Mouse (Mus musculus) ES-E14 (cell line): ENCODE data around the gene Stim2. TPM values are rescaled to one million over a fixed set of nuclear protein-coding genes. Genes with fewer than 3 reads are reported as not detected.

Experiments
- DNase-seq: peaks from one replicate; pipeline ENCODE4 v3.0.0-alpha.2; 2013; ENCODE audit warnings: low read depth, low spot score
- H3K27ac ChIP-seq: 2 replicates; pipeline ENCODE4 v1.5.1; 2012; ENCODE audit warnings: low read depth, mild to moderate bottlenecking, low read length, moderate library complexity, mixed read lengths; ENCODE audit not compliant: poor library complexity, insufficient read depth, severe bottlenecking
- H3K36me3 ChIP-seq: 2 replicates; pipeline ENCODE4 v1.6.1; 2012; ENCODE audit warnings: mild to moderate bottlenecking, low read length, moderate library complexity, mixed read lengths; ENCODE audit not compliant: control insufficient read depth, poor library complexity, insufficient read depth, severe bottlenecking
- H3K4me1 ChIP-seq, 2 experiments: fragments of 150-350 bp in 1 of 2; sonication (generic) in 1 of 2; 2 replicates each; pipeline ENCODE4 v1.6.1; 2012; ENCODE audit warnings: low read length in 2 of 2, mild to moderate bottlenecking in 1 of 2, mixed read lengths in 1 of 2; ENCODE audit not compliant: control insufficient read depth in 2 of 2, insufficient read depth in 2 of 2, poor library complexity in 1 of 2
- H3K4me3 ChIP-seq, 2 experiments: fragments of 150-350 bp in 1 of 2; sonication (generic) in 1 of 2; 2 replicates each; pipeline ENCODE4 v1.5.1; 2012; ENCODE audit warnings: low read length in 2 of 2, low read depth in 1 of 2, mild to moderate bottlenecking in 1 of 2, mixed read lengths in 1 of 2; ENCODE audit not compliant: insufficient read depth in 1 of 2, poor library complexity in 1 of 2, severe bottlenecking in 1 of 2
- H3K9ac ChIP-seq: 2 replicates; pipeline ENCODE4 v1.6.1; 2012; ENCODE audit warnings: low read depth, mild to moderate bottlenecking, low read length, mixed read lengths; ENCODE audit not compliant: poor library complexity, insufficient read depth, severe bottlenecking
- H3K9me3 ChIP-seq: fragments of 150-350 bp; sonication (generic); 2 replicates; pipeline ENCODE4 v1.6.1; 2012; ENCODE audit warnings: low read depth, mild to moderate bottlenecking, low read length; ENCODE audit not compliant: control insufficient read depth, insufficient read depth
- CHD2 ChIP-seq: IDR thresholded peaks from 2 replicates; pipeline ENCODE4 v1.6.1; 2014; ENCODE audit warnings: mild to moderate bottlenecking, low read depth, low read length, inconsistent platforms
- HCFC1 ChIP-seq: IDR thresholded peaks from 2 replicates; pipeline ENCODE4 v1.6.1; 2012; ENCODE audit warnings: low read length, inconsistent platforms, borderline replicate concordance; ENCODE audit not compliant: insufficient read depth
- MAFK ChIP-seq: IDR thresholded peaks from 2 replicates; pipeline ENCODE4 v1.6.1; 2014; ENCODE audit warnings: mild to moderate bottlenecking, low read depth, low read length, inconsistent platforms; ENCODE audit not compliant: insufficient read depth
- ZC3H11A ChIP-seq: IDR thresholded peaks from 2 replicates; pipeline ENCODE4 v1.6.1; 2012; ENCODE audit warnings: low read depth, mild to moderate bottlenecking, inconsistent platforms, low read length, borderline replicate concordance
- ZNF384 ChIP-seq: IDR thresholded peaks from 2 replicates; pipeline ENCODE4 v1.6.1; 2012; ENCODE audit warnings: low read depth, low read length, inconsistent platforms
- in situ Hi-C, 2 experiments: fragments of 600-800 bp; cut with MboI; formaldehyde crosslinking; loops; one replicate each; pipeline ENCODE4 v1.15.1; 2025; ENCODE audit warnings: low sequenced_read_pairs in 2 of 2, inconsistent platforms in 1 of 2; ENCODE audit not compliant: unreplicated experiment in 2 of 2
- total RNA-seq: library from RNA; depleted of rRNA; stranded (reverse); fragments of 300-350 nt; gene quantifications from 2 replicates; pipeline ENCODE4 v1.2.3, GENCODE M21; 2012

Stim2 gene
- total RNA-seq, 1 experiment: 22.0 TPM

DNA sequence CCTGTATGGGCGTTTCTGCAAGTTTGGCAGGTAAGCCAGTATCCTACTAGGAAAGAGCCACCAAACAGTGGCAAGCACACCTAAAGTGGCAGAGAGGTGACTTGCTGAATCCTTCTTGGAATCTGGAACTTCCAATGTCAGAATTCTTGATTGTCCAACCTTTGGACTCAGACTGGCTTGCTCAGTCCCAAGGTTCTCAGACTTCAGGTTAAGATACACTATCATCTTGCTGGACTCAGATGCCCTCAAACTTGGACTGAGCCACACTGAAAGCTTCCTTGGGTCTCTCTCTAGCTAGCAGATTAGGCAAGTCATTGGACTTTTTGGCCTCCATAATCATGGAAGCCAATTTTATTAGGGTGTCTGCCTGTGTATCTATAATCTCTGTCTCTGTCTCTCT lies 10.8 kb upstream of the Stim2 start:
- TF ChIP-seq MAFK (no peak), CHD2 (no peak), HCFC1 (no peak), ZNF384 (no peak), ZC3H11A (no peak)
- no peaks in the 10 kb centered on the region for H3K4me1 ChIP-seq
- in situ Hi-C loops: no loop called here
- DNase-seq: no peak
- H3K27ac ChIP-seq: no peak overlapping the region
- H3K9ac ChIP-seq: no peak overlapping the region
- no peaks in the 10 kb centered on the region for H3K9me3 ChIP-seq
- no peak overlapping the region for H3K4me3 ChIP-seq
- no peaks in the 10 kb centered on the region for H3K36me3 ChIP-seq

GRCm38 (mm10) chr5:53988053-53988452 lies 10.2 kb upstream of the Stim2 start:
- no peak for DNase-seq
- TF ChIP-seq CHD2: no peak
- TF ChIP-seq ZNF384: no peak
- TF ChIP-seq HCFC1: no peak
- TF ChIP-seq ZC3H11A: no peak
- TF ChIP-seq MAFK: no peak
- H3K4me3 ChIP-seq: no peak overlapping the region
- no peaks in the 10 kb centered on the region for H3K9me3 ChIP-seq
- H3K4me1 ChIP-seq: no peaks in the 10 kb centered on the region
- no peak overlapping the region for H3K27ac ChIP-seq
- in situ Hi-C loops: no loop called here
- H3K36me3 ChIP-seq: no peaks in the 10 kb centered on the region
- H3K9ac ChIP-seq: no peak overlapping the region

GRCm38 (mm10) chr5:53992616-53993015 lies 5.7 kb upstream of the Stim2 start:
- Histone ChIP-seq H3K4me1 (0 out of 4 replicates have a peak, but pooled peaks cover 0 to 1% of the 10 kb centered on the region in 2 experiments), H3K36me3 (no peaks in the 10 kb centered on the region), H3K9me3 (no peaks in the 10 kb centered on the region), H3K4me3 (no peak overlapping the region), H3K9ac (no peak overlapping the region), H3K27ac (no peak overlapping the region)
- TF ChIP-seq ZC3H11A: no peak
- TF ChIP-seq MAFK: no peak
- TF ChIP-seq HCFC1: no peak
- TF ChIP-seq ZNF384: no peak
- TF ChIP-seq CHD2: no peak
- in situ Hi-C loops: no loop called here
- DNase-seq: no peak

GRCm38 (mm10) chr5:53994576-53994975 lies 3.7 kb upstream of the Stim2 start:
- Histone ChIP-seq H3K27ac (no peak overlapping the region), H3K9me3 (no peaks in the 10 kb centered on the region), H3K4me3 (no peak overlapping the region), H3K4me1 (0 out of 4 replicates have a peak, but pooled peaks cover 0 to 1% of the 10 kb centered on the region in 2 experiments), H3K36me3 (no peaks in the 10 kb centered on the region), H3K9ac (no peak overlapping the region)
- TF ChIP-seq ZC3H11A (no peak), MAFK (no peak), ZNF384 (no peak), CHD2 (no peak), HCFC1 (no peak)
- in situ Hi-C loops: no loop called here
- DNase-seq: no peak

GRCm38 (mm10) chr5:53995316-53995715 lies 3.0 kb upstream of the Stim2 start:
- Histone ChIP-seq H3K27ac (no peak overlapping the region), H3K4me1 (0 out of 4 replicates have a peak, but pooled peaks cover 0 to 1% of the 10 kb centered on the region in 2 experiments), H3K36me3 (no peaks in the 10 kb centered on the region), H3K9ac (peak overlapping the region; percentile 40; the same call in 1 of the 2 replicates), H3K4me3 (peak overlapping the region; percentile 67), H3K9me3 (no peaks in the 10 kb centered on the region)
- in situ Hi-C loops: no loop called here
- TF ChIP-seq HCFC1 (no peak), ZC3H11A (no peak), MAFK (no peak), CHD2 (no peak), ZNF384 (no peak)
- peak; percentile 43 for DNase-seq
